Mouse (Mus musculus) regulatory T cell (primary cell): Measurements from ENCODE around the gene Ctrl.
"Not testable (repeated sequence)": the region's sequence is repeated elsewhere in the genome, so short reads cannot be mapped to it uniquely, and the experiment has no call there.

Experiments
- in situ Hi-C: fragments of 300-600 bp; cut with MboI, MseI; formaldehyde crosslinking; loops from one replicate; pipeline ENCODE4 v1.15.1; 2025; ENCODE audit warnings: high pct_unique_total_duplicates

Gene Ctrl

GRCm38 (mm10) chr8:105933762-105934161, at the start of gene Ctrl:
Ctrl (minus strand) TSS chr8:105933862.
- in situ Hi-C loops: loop anchor here (10.0 kb wide), 1 partner anchor 49 kb away; the partner anchor contains the start of gene Edc4

GRCm38 (mm10) chr8:105983406-105983805, 49.7 kb upstream of the Ctrl start:
- in situ Hi-C loops: not testable (repeated sequence)

GRCm38 (mm10) chr8:105981146-105981545, 47.5 kb upstream of the Ctrl start:
- in situ Hi-C loops: no loop called here

GRCm38 (mm10) chr8:105979325-105979724, 45.7 kb upstream of the Ctrl start, which contains the start of gene Dpep3:
Dpep3 (minus strand) TSS chr8:105979429.
- in situ Hi-C loops: no loop called here

- in situ Hi-C loops: no loop called here
Observed at GRCm38 (mm10) chr8:105975363-105975762, 41.7 kb upstream of the Ctrl start.

GRCm38 (mm10) chr8:105971019-105971720, 37.5 kb upstream of the Ctrl start:
- in situ Hi-C loops: no loop called here

GRCm38 (mm10) chr8:105969367-105969766, 35.7 kb upstream of the Ctrl start:
- in situ Hi-C loops: no loop called here

- in situ Hi-C loops: no loop called here
Observed at GRCm38 (mm10) chr8:105966692-105967311, 33.1 kb upstream of the Ctrl start.

- in situ Hi-C loops: no loop called here
Observed at GRCm38 (mm10) chr8:105965905-105966341, 32.3 kb upstream of the Ctrl start, which contains the start of gene Slc12a4. Slc12a4 (minus strand) TSS chr8:105966097.

GRCm38 (mm10) chr8:105965266-105965904, 31.7 kb upstream of the Ctrl start:
- in situ Hi-C loops: no loop called here

- in situ Hi-C loops: no loop called here
Observed at GRCm38 (mm10) chr8:105964506-105965265, 31.0 kb upstream of the Ctrl start.

- in situ Hi-C loops: no loop called here
Observed at GRCm38 (mm10) chr8:105961536-105961935, 27.9 kb upstream of the Ctrl start.

- in situ Hi-C loops: no loop called here
Observed at GRCm38 (mm10) chr8:105961101-105961500, 27.4 kb upstream of the Ctrl start.

- in situ Hi-C loops: no loop called here
Observed at GRCm38 (mm10) chr8:105959350-105959749, 25.7 kb upstream of the Ctrl start.

- in situ Hi-C loops: no loop called here
Observed at GRCm38 (mm10) chr8:105957813-105958212, 24.2 kb upstream of the Ctrl start.

GRCm38 (mm10) chr8:105956556-105956955, 22.9 kb upstream of the Ctrl start:
- in situ Hi-C loops: no loop called here

GRCm38 (mm10) chr8:105951057-105951659, 17.5 kb upstream of the Ctrl start:
- in situ Hi-C loops: no loop called here

GRCm38 (mm10) chr8:105949350-105949749, 15.7 kb upstream of the Ctrl start:
- in situ Hi-C loops: no loop called here

- in situ Hi-C loops: no loop called here
Observed at GRCm38 (mm10) chr8:105943321-105943739, 9.7 kb upstream of the Ctrl start, which contains the start of gene Lcat. Lcat (minus strand) TSS chr8:105943382.

GRCm38 (mm10) chr8:105942542-105942941, 8.9 kb upstream of the Ctrl start:
- in situ Hi-C loops: no loop called here

GRCm38 (mm10) chr8:105942026-105942425, 8.4 kb upstream of the Ctrl start:
- in situ Hi-C loops: no loop called here
